Mouse (Mus musculus) midbrain, embryonic 12.5 days (tissue): ENCODE data around the gene Slc22a8. TPM values are rescaled to one million over a fixed set of nuclear protein-coding genes. Genes with fewer than 3 reads are reported as not detected.

ENCODE experiments used
- ATAC-seq: fragments of 200-750 bp; cut with Nextera tagmentation; 2 replicates; pipeline ENCODE4 v1.8.0; 2017; ENCODE audit warnings: low read depth, moderate TSS enrichment, moderate library complexity; ENCODE audit not compliant: low FRiP score
- H3K27ac ChIP-seq: fragments of 300-500 bp; sonication (generic); replicated peaks from 2 replicates; pipeline ENCODE4 v1.5.1; 2016; ENCODE audit warnings: mild to moderate bottlenecking
- H3K27me3 ChIP-seq: fragments of 300-500 bp; sonication (generic); 2 replicates; pipeline ENCODE4 v1.6.1; 2016; ENCODE audit warnings: mild to moderate bottlenecking
- H3K36me3 ChIP-seq: fragments of 300-500 bp; sonication (generic); 2 replicates; pipeline ENCODE4 v1.6.1; 2016
- H3K4me1 ChIP-seq: fragments of 300-500 bp; sonication (generic); 2 replicates; pipeline ENCODE4 v1.6.1; 2016
- H3K4me2 ChIP-seq: fragments of 300-500 bp; sonication (generic); replicated peaks from 2 replicates; pipeline ENCODE4 v1.6.1; 2016; ENCODE audit warnings: mild to moderate bottlenecking, moderate library complexity
- H3K4me3 ChIP-seq: fragments of 300-500 bp; sonication (generic); 2 replicates; pipeline ENCODE4 v1.5.1; 2016; ENCODE audit warnings: mild to moderate bottlenecking
- H3K9ac ChIP-seq: fragments of 300-500 bp; sonication (generic); replicated peaks from 2 replicates; pipeline ENCODE4 v1.6.1; 2016; ENCODE audit warnings: mild to moderate bottlenecking, moderate library complexity
- H3K9me3 ChIP-seq: fragments of 300-500 bp; sonication (generic); 2 replicates; pipeline ENCODE4 v1.6.1; 2016; ENCODE audit warnings: mild to moderate bottlenecking
- WGBS: fragments of 180-500 bp; shearing (Covaris S2); methylation state at CpG from one replicate; pipeline ENCODE4 v1.1.7; 2016; 5-methylcytosine and 5-hydroxymethylcytosine counted together
- polyA plus RNA-seq: library from polyadenylated mRNA; unstranded; fragments of >200 nt; fragmentation: Nextera tagmentation; extraction: Ambion mirVana; gene quantifications from 2 replicates; pipeline ENCODE4 v1.2.1, GENCODE M21; 2016

Gene Slc22a8
- polyA plus RNA-seq, 1 experiment from 2014 or later, result 0.77 TPM

GRCm38 (mm10) chr19:8602914-8603313 is 11.9 kb downstream of the Slc22a8 start:
- Histone ChIP-seq H3K36me3 (no peaks in the 10 kb centered on the region), H3K4me3 (no peak overlapping the region), H3K4me1 (no peaks in the 10 kb centered on the region), H3K27me3 (no peaks in the 10 kb centered on the region), H3K9ac (no peak overlapping the region), H3K9me3 (no peaks in the 10 kb centered on the region), H3K27ac (no peak overlapping the region), H3K4me2 (no peak overlapping the region)
- ATAC-seq, result no peak
- WGBS, result 62% methylated on average over 3 of the region's 3 CpGs

- Histone ChIP-seq H3K36me3 (no peaks in the 10 kb centered on the region), H3K4me3 (no peak overlapping the region), H3K9ac (no peak overlapping the region), H3K27ac (no peak overlapping the region), H3K27me3 (no peaks in the 10 kb centered on the region), H3K4me2 (no peak overlapping the region), H3K4me1 (no peaks in the 10 kb centered on the region), H3K9me3 (no peaks in the 10 kb centered on the region)
- no peak for ATAC-seq
- 92% methylated on average over 8 of the region's 8 CpGs for WGBS
Observed at GRCm38 (mm10) chr19:8604536-8605240, 13.6 kb downstream of the Slc22a8 start.

- no peaks in the 10 kb centered on the region for H3K9me3 ChIP-seq
- no peaks in the 10 kb centered on the region for H3K27me3 ChIP-seq
- no peaks in the 10 kb centered on the region for H3K36me3 ChIP-seq
- no peak for ATAC-seq
- no peak overlapping the region for H3K27ac ChIP-seq
- H3K9ac ChIP-seq, result no peak overlapping the region
- WGBS, result 94% methylated on average over 3 of the region's 3 CpGs
- no peak overlapping the region for H3K4me3 ChIP-seq
- H3K4me2 ChIP-seq, result no peak overlapping the region
- H3K4me1 ChIP-seq, result no peaks in the 10 kb centered on the region
Observed at GRCm38 (mm10) chr19:8605241-8605558, 14.1 kb downstream of the Slc22a8 start.

- H3K9me3 ChIP-seq, result no peaks in the 10 kb centered on the region
- H3K9ac ChIP-seq, result no peak overlapping the region
- H3K27me3 ChIP-seq, result no peaks in the 10 kb centered on the region
- ATAC-seq, result no peak
- no peak overlapping the region for H3K4me3 ChIP-seq
- WGBS, result 86% methylated on average over 8 of the region's 8 CpGs
- no peaks in the 10 kb centered on the region for H3K4me1 ChIP-seq
- no peaks in the 10 kb centered on the region for H3K36me3 ChIP-seq
- no peak overlapping the region for H3K4me2 ChIP-seq
- no peak overlapping the region for H3K27ac ChIP-seq
Observed at GRCm38 (mm10) chr19:8611358-8612123, 20.5 kb downstream of the Slc22a8 start.

- Histone ChIP-seq H3K4me2 (no peak overlapping the region), H3K36me3 (no peaks in the 10 kb centered on the region), H3K27me3 (no peaks in the 10 kb centered on the region), H3K4me1 (no peaks in the 10 kb centered on the region; the same call in 1 of the 2 replicates), H3K27ac (no peak overlapping the region), H3K9ac (no peak overlapping the region), H3K9me3 (no peaks in the 10 kb centered on the region), H3K4me3 (no peak overlapping the region)
- no peak for ATAC-seq
- WGBS, result 80% methylated on average over 2 of the region's 2 CpGs
Observed at GRCm38 (mm10) chr19:8613111-8613510, 22.1 kb downstream of the Slc22a8 start.

- H3K36me3 ChIP-seq, result no peaks in the 10 kb centered on the region
- WGBS, result 50% methylated on average over 2 of the region's 2 CpGs
Observed at GRCm38 (mm10) chr19:8614343-8614742, 23.3 kb downstream of the Slc22a8 start.

GRCm38 (mm10) chr19:8616314-8616713 is 25.3 kb downstream of the Slc22a8 start:
- ATAC-seq, result no peak
- H3K27ac ChIP-seq, result no peak overlapping the region
- no peaks in the 10 kb centered on the region; the same call in 1 of the 2 replicates for H3K4me1 ChIP-seq
- WGBS, result 67% methylated on average over 4 of the region's 4 CpGs
- H3K36me3 ChIP-seq, result no peaks in the 10 kb centered on the region
- no peak overlapping the region for H3K4me2 ChIP-seq
- no peaks in the 10 kb centered on the region for H3K9me3 ChIP-seq
- H3K9ac ChIP-seq, result no peak overlapping the region
- H3K27me3 ChIP-seq, result no peaks in the 10 kb centered on the region
- H3K4me3 ChIP-seq, result no peak overlapping the region

More at GRCm38 (mm10) chr19:8614343-8614742, 23.3 kb downstream of the Slc22a8 start:
- Histone ChIP-seq H3K4me1 (no peaks in the 10 kb centered on the region; the same call in 1 of the 2 replicates), H3K27ac (no peak overlapping the region), H3K9ac (no peak overlapping the region), H3K4me3 (no peak overlapping the region), H3K9me3 (no peaks in the 10 kb centered on the region), H3K27me3 (no peaks in the 10 kb centered on the region), H3K4me2 (no peak overlapping the region)
- no peak for ATAC-seq

GRCm38 (mm10) chr19:8617904-8618303 is 26.9 kb downstream of the Slc22a8 start, which contains the start of gene Slc22a6:
Slc22a6 (plus strand) TSS chr19:8618039.
- H3K4me3 ChIP-seq, result no peak within 1 kb of the TSS
- no peaks in the 10 kb centered on the region for H3K27me3 ChIP-seq
- H3K9ac ChIP-seq, result no peak within 1 kb of the TSS
- no peak for ATAC-seq
- no peak within 1 kb of the TSS for H3K27ac ChIP-seq
- no peaks in the 10 kb centered on the region for H3K36me3 ChIP-seq
- 2% methylated on average over 7 of the region's 7 CpGs for WGBS
- no peak within 1 kb of the TSS for H3K4me2 ChIP-seq
- H3K4me1 ChIP-seq, result no peaks in the 10 kb centered on the region; the same call in 1 of the 2 replicates
- H3K9me3 ChIP-seq, result no peaks in the 10 kb centered on the region

- H3K4me2 ChIP-seq, result no peak overlapping the region
- no peaks in the 10 kb centered on the region for H3K36me3 ChIP-seq
- ATAC-seq, result no peak
- H3K9me3 ChIP-seq, result no peaks in the 10 kb centered on the region
- no peak overlapping the region for H3K9ac ChIP-seq
- H3K4me3 ChIP-seq, result no peak overlapping the region
- H3K27ac ChIP-seq, result no peak overlapping the region
- no peaks in the 10 kb centered on the region for H3K27me3 ChIP-seq
- WGBS, result 89% methylated on average over 6 of the region's 7 CpGs
- no peaks in the 10 kb centered on the region; the same call in 1 of the 2 replicates for H3K4me1 ChIP-seq
Observed at GRCm38 (mm10) chr19:8621098-8621497, 30.0 kb downstream of the Slc22a8 start.

GRCm38 (mm10) chr19:8630249-8630648 is 39.2 kb downstream of the Slc22a8 start:
- Histone ChIP-seq H3K4me1 (no peaks in the 10 kb centered on the region), H3K9me3 (no peaks in the 10 kb centered on the region), H3K27ac (no peak overlapping the region), H3K4me3 (no peak overlapping the region), H3K36me3 (no peaks in the 10 kb centered on the region), H3K9ac (no peak overlapping the region), H3K27me3 (no peaks in the 10 kb centered on the region), H3K4me2 (no peak overlapping the region)
- 75% methylated on average over 2 of the region's 2 CpGs for WGBS
- no peak for ATAC-seq

GRCm38 (mm10) chr19:8630826-8631225 is 39.8 kb downstream of the Slc22a8 start:
- Histone ChIP-seq H3K9me3 (no peaks in the 10 kb centered on the region), H3K4me2 (no peak overlapping the region), H3K4me1 (no peaks in the 10 kb centered on the region), H3K9ac (no peak overlapping the region), H3K27ac (no peak overlapping the region), H3K27me3 (no peaks in the 10 kb centered on the region), H3K4me3 (no peak overlapping the region), H3K36me3 (no peaks in the 10 kb centered on the region)
- WGBS, result 83% methylated on average over 6 of the region's 6 CpGs
- ATAC-seq, result no peak

- Histone ChIP-seq H3K4me1 (no peaks in the 10 kb centered on the region), H3K4me2 (no peak overlapping the region), H3K36me3 (no peaks in the 10 kb centered on the region), H3K27me3 (no peaks in the 10 kb centered on the region), H3K9me3 (no peaks in the 10 kb centered on the region), H3K4me3 (no peak overlapping the region), H3K9ac (no peak overlapping the region), H3K27ac (no peak overlapping the region)
- ATAC-seq, result no peak
- WGBS, result 76% methylated on average over 1 of the region's 1 CpGs
Observed at GRCm38 (mm10) chr19:8632029-8632428, 41.0 kb downstream of the Slc22a8 start.
